Mouse (Mus musculus): ENCODE data around the gene Adgrl3.
A peak's percentile ranks its signal among the peaks of the same experiment; 100 is the strongest.

Adgrl3 gene

GRCm38 (mm10) chr5:81019590-81020254 is at the start of gene Adgrl3:
Adgrl3 (plus strand) TSS chr5:81020138.
- peak; percentile 55 to 64 for DNase-seq

- no peak for DNase-seq
Observed at GRCm38 (mm10) chr5:81019166-81019565, 772 bp upstream of the Adgrl3 start.

GRCm38 (mm10) chr5:81020281-81021005 is 505 bp downstream of the Adgrl3 start:
- DNase-seq = peak; percentile 18 to 49

DNA sequence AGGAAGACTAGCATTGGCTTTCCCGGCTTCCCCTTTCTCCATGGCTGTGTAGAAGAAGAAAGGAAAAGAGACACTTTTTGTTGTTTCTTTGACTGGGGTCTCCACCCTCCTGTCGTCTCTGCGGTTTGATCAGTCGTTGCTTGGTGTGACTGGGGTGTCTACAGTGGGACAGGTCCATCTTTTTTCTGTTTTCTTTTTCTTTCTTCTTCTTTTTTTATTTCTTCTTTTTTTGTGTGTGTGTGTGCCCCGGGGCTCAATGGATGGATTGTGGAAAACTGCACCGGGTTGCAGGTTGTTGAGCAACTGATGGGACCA is 1.0 kb downstream of the Adgrl3 start:
- DNase-seq = no peak

DNA sequence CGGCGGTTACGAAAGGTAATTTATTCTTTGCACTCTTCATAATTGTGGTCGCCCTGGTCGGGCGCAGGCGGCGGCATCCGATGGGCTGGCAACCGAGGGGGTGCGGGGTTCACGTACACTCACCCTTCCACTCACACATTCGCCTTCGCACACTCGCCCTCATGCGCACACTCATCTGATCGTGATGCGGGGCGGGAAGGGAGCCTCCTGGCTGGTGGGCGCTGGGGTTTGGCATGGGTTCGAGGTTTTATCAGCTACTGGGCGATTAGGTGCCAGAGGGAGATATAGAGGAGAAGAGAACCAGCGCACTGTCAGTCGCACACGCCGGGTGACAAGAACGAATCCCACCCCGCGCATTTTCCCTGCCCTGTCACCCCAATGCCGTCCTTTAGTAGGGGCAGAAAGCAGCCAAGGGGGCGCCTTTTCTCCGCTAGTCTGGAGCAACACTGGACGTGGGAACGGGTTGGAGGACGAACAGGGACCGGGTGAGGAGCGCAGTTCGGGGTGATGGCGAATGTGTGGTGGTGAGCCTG is 1.5 kb downstream of the Adgrl3 start:
- peak; percentile 19 to 35 for DNase-seq

GRCm38 (mm10) chr5:81021864-81022305 is 1.9 kb downstream of the Adgrl3 start:
- DNase-seq = peak in 1 of 2 experiments; percentile 4

- DNase-seq = peak; percentile 14 to 36
Observed at GRCm38 (mm10) chr5:81022306-81023071, 2.6 kb downstream of the Adgrl3 start.

- peak; percentile 13 to 31 for DNase-seq
Observed at GRCm38 (mm10) chr5:81023923-81024715, 4.2 kb downstream of the Adgrl3 start.

- no peak for DNase-seq
Observed at GRCm38 (mm10) chr5:81028875-81029274, 8.9 kb downstream of the Adgrl3 start.

- no peak for DNase-seq
Observed at GRCm38 (mm10) chr5:81037091-81037490, 17.2 kb downstream of the Adgrl3 start.

DNA sequence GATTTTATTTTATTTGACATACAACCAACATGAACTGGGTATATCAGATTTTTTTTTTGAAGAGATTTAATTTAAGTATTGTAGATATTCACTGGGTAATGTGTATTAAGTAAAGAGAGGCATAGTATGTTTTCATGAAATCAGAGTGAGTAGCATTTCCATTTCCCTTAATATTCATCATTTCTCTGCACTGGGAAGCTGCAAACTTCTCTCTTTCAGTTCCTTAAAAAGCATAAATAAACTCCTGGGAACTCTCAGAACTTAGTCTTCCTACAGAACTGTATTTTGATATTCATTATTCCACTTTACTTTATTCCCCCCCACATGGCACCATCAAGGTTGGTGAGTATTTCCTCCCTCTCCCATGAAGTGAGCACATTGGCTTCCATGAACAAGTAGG is 23.9 kb downstream of the Adgrl3 start:
- DNase-seq = no peak

DNA sequence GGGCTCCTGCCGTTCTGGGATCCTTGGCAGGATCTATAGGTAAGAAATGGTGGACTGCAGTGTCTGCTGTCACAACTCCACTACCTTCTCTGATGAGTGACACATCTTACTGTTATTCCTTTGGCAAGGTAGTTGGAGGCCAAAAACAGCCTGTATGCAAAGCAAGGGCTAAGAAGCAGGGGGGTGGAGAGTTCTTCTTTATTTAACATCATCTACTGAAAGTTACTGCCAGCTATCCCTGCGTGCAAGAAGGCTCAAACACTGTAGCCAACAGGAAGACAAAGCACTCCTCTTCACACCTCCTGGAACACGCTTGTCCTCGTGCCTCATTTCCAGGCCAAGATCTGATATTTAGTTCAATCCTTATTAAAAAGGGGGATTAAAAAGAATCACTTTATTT is 26.2 kb downstream of the Adgrl3 start:
- no peak for DNase-seq

DNA sequence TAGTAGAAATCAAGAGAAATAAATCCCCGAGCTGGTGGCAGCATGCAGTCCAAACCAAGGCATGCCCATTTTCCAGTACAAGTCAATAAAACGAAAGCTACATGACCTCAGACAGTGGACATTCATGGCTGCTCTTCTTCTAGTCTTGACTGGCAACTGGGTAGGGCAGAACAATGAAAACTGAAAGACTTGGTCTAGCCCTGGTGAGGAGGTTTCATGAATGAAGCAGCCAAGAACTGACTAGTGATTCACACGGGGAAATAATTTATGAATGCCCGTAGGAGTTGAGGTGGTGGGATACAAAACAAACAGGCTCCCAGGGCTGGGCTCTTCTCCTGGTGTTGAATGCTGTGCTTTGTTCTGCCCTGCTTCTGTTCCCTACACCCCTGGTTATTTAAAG is 34.7 kb downstream of the Adgrl3 start:
- no peak for DNase-seq

- no peak for DNase-seq
Observed at GRCm38 (mm10) chr5:81055253-81055652, 35.3 kb downstream of the Adgrl3 start.

GRCm38 (mm10) chr5:81058122-81058521 is 38.2 kb downstream of the Adgrl3 start:
- peak in 1 of 2 experiments; percentile 9 for DNase-seq

DNA sequence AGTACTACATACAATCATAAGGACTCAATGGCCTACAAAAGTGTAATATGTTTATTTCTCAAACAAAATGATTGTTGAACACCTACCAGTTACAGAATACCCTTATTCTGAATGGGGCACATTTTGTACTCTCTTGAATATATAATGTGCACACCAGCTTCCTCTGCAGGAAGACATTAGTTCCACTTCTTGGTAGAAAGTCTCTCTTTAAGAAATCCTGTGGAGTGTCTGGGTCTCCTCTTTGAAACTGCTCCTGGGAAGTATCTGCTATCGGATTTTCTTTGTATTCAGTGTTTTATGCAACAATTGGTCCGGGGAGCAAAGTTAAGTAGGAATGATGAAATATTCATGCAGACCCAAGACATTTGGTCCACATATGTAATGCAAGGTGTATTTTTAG is 41.0 kb downstream of the Adgrl3 start:
- DNase-seq = no peak

- no peak for DNase-seq
Observed at GRCm38 (mm10) chr5:81061386-81061785, 41.4 kb downstream of the Adgrl3 start.

DNA sequence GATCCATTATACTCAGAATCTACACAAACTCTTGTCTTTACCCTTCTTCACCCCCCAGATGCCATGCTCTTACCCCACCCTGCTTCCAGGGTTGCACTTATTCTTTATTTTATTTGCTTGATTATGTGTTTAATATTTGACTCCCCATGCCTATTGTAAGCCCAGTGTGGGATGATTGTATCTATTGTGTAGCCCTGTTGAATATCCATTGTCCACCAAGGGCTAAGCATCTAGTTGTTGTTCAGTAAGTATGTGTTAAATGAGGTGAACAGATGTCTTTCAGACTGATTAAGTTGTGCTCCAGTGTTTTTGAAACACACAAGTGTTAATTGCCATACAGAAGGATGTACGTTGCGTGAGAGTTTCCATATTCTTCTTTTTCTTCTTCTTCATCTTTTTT is 44.1 kb downstream of the Adgrl3 start:
- DNase-seq = no peak

DNA sequence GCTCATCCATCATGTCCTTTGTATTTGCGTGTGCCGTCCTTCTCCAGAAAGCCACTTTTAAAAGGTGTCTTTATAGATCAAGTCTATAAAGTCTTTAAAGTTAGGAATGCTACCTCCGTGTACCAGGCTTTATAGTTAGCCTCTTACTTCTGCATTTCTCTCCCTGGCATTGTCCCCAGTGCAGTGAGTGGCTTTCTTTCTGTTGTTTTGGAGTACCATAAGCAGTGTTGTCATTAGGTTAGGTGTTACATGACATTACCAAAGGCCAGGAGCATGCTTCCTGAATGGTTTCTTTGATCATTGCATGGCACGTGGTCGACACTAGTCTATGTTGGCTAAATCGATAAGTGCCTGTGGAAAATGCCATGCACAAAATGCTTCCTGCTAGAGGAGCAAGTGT is 48.2 kb downstream of the Adgrl3 start:
- DNase-seq = no peak

DNA sequence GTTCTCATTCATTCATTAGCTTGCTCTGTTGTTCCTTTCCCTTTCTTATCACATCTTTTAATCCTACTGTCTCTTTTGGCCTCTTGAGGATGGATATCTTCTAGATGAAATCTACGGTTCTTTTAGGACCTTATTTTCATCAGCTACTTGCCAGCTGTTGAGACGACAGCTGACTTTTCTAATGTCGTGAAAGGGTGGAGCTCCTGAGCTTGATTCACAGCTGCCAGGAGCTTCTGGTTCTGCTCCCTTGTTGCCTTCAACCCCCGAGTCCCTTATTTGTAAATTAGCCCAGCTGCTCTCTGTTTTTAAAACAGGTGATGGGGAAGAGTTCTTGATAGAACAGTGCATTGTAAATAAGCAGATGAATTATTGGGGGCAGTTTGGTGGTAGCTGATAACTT is 48.9 kb downstream of the Adgrl3 start:
- DNase-seq = no peak

GRCm38 (mm10) chr5:81072888-81073287 is 53.0 kb downstream of the Adgrl3 start:
- DNase-seq = no peak

- no peak for DNase-seq
Observed at GRCm38 (mm10) chr5:81073875-81074274, 53.9 kb downstream of the Adgrl3 start.

DNA sequence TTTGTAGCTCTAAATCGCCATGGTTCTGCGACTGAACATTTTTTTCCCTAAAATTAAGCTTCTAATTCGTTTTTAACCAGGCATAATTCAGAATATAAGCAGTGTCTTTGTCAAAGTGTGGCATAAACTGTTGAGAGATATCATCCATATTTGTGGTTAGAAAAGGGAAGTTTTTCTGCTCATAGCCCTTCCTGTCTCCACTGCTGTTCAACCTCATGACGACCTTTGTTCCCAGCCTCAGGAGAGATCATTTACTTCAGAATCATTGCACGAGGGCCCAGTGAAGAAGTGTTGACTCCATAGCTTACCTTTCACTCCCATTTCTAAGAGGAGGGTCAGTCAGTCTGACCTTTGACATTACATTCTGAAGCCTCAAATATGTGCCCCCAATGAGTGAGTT is 56.4 kb downstream of the Adgrl3 start:
- DNase-seq = no peak

Measured in lung, adult 18-20 months (tissue).